Mouse (Mus musculus) forebrain, embryonic 10.5 days (tissue): ENCODE results near the gene Fam104a. TPM values are rescaled to one million over a fixed set of nuclear protein-coding genes. Genes with fewer than 3 reads are reported as not detected.
A peak's percentile ranks its signal among the peaks of the same experiment; 100 is the strongest.

Source experiments
- DNase-seq: peaks from one replicate; pipeline ENCODE4 v3.0.0-alpha.2; 2017; ENCODE audit warnings: low spot score; ENCODE audit errors: extremely low spot score
- H3K27ac ChIP-seq: fragments of 300-500 bp; sonication (generic); 2 replicates; pipeline ENCODE4 v1.5.1; 2016; ENCODE audit warnings: mild to moderate bottlenecking
- H3K27me3 ChIP-seq: fragments of 300-500 bp; sonication (generic); 2 replicates; pipeline ENCODE4 v1.6.1; 2016; ENCODE audit warnings: mild to moderate bottlenecking; ENCODE audit not compliant: poor library complexity, severe bottlenecking
- H3K36me3 ChIP-seq: fragments of 300-500 bp; sonication (generic); replicated peaks from 2 replicates; pipeline ENCODE4 v1.6.1; 2016; ENCODE audit warnings: mild to moderate bottlenecking, moderate library complexity
- H3K4me1 ChIP-seq: fragments of 300-500 bp; sonication (generic); 2 replicates; pipeline ENCODE4 v1.6.1; 2016
- H3K4me3 ChIP-seq: fragments of 300-500 bp; sonication (generic); 2 replicates; pipeline ENCODE4 v1.5.1; 2016; ENCODE audit warnings: mild to moderate bottlenecking, moderate library complexity
- H3K9me3 ChIP-seq: fragments of 300-500 bp; sonication (generic); 2 replicates; pipeline ENCODE4 v1.6.1; 2016; ENCODE audit warnings: mild to moderate bottlenecking, moderate library complexity
- WGBS: fragments of 180-500 bp; shearing (Covaris S2); methylation state at CpG from one replicate; pipeline ENCODE4 v1.1.7; 2016; 5-methylcytosine and 5-hydroxymethylcytosine counted together
- polyA plus RNA-seq: library from polyadenylated mRNA; unstranded; fragments of >200 nt; fragmentation: Nextera tagmentation; extraction: Ambion mirVana; gene quantifications from 2 replicates; pipeline ENCODE4 v1.2.1, GENCODE M21; 2016

Fam104a gene
- 55.1 and 56.6 TPM in 2 replicates for polyA plus RNA-seq

DNA sequence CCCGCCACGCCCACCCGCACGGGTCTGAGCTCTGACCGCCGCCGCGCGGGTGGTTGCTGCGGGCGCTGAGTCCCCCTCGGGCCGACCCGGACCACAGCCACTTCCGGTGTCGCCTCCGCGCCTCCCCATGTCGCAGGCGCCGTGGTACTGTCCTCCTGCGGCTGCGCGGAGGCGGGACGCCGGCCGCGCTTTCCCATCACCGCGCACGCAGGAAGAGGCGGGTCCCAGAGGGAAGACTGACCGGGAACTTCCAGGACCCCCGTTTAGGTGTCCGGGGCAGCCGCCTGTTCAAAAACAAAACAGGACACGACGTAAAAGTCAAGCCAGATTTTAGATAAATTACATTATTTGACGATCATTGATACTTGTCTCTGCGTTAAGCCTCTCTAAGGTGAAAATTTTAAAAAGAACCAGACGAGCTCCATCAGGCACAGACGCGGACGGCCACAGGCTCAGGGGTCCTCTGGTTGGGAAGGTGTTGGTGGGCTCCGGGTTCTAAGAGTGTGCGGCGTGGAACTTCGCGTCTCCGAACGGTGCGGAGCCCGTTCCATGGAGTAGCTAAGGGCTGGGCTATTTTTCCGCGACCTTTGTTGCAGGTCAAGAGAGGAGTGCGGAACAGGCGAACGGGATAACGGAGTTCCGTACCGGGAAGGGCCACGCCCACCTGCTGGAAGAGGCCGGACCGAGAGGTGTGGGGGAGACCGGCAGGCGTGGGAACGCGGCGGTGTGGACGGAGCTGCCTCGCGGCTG is at the start of gene Fam104a, which contains the start of gene D11Wsu47e:
Gene Fam104a (minus strand): TSS at position 199 of the 750 bp plus-strand sequence.
Gene D11Wsu47e (plus strand): TSS at position 456 of the 750 bp plus-strand sequence.
- DNase-seq = peak; percentile 94
- Histone ChIP-seq H3K9me3 (no peaks in the 10 kb centered on the region), H3K27ac (peak within 1 kb of the TSS; percentile 95), H3K36me3 (peaks cover 21% of the 10 kb centered on the region), H3K4me3 (peak within 1 kb of the TSS; percentile 90), H3K27me3 (no peaks in the 10 kb centered on the region), H3K4me1 (peaks cover 56% of the 10 kb centered on the region)
- under 1% methylated on average over 73 of the region's 73 CpGs for WGBS

DNA sequence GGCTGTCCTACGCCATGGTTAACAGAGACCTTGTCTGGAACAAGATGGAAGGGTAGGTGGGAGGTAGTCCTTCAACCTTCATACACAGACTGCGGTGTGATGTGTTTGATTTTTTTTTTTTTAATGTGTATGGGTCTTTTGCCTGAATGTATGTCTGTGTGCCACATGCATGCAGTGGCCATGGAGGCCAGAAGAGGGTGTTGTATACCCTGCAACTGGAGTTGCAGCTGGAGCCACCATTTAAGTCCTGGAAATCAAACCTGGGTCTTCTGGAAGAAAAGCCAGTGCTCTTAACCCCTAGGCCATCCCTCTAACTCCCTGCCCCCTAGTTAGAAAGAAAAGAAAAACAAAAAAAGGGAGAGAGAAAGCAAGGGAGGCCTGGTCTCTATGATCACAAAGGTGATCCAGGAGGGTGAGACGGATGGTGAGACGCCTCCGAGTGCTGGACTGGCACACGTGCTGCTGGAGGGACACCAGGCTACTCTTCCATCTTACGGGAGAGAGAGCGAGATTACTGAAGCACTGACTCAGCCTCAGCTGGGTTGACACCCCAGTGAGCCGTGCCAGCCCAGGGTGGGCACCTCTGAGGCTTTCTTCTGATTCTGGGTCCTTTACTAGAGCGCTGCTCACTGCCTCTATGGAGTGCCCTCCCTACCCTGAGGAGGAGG is 48.1 kb upstream of the Fam104a start:
- H3K27me3 ChIP-seq = no peaks in the 10 kb centered on the region
- no peak for DNase-seq
- peaks cover 91% of the 10 kb centered on the region for H3K4me1 ChIP-seq
- H3K36me3 ChIP-seq = peaks cover 93% of the 10 kb centered on the region
- no peaks in the 10 kb centered on the region for H3K9me3 ChIP-seq
- no peak overlapping the region for H3K4me3 ChIP-seq
- no peak overlapping the region for H3K27ac ChIP-seq
- WGBS = 91% methylated on average over 10 of the region's 10 CpGs

GRCm38 (mm10) chr11:113730879-113731278 is 46.9 kb upstream of the Fam104a start:
- WGBS = 74% methylated on average over 3 of the region's 3 CpGs
- no peak for DNase-seq
- peaks cover 93% of the 10 kb centered on the region for H3K4me1 ChIP-seq
- peaks cover 95% of the 10 kb centered on the region for H3K36me3 ChIP-seq
- H3K4me3 ChIP-seq = no peak overlapping the region
- no peaks in the 10 kb centered on the region for H3K9me3 ChIP-seq
- H3K27me3 ChIP-seq = no peaks in the 10 kb centered on the region
- H3K27ac ChIP-seq = no peak overlapping the region

- 75% methylated on average over 8 of the region's 8 CpGs for WGBS
- Histone ChIP-seq H3K27me3 (no peaks in the 10 kb centered on the region), H3K4me3 (no peak overlapping the region), H3K27ac (no peak overlapping the region), H3K4me1 (peaks cover 93% of the 10 kb centered on the region), H3K36me3 (peaks cover 95% of the 10 kb centered on the region), H3K9me3 (no peaks in the 10 kb centered on the region)
- no peak for DNase-seq
Observed at GRCm38 (mm10) chr11:113729917-113730316, 46.0 kb upstream of the Fam104a start.

DNA sequence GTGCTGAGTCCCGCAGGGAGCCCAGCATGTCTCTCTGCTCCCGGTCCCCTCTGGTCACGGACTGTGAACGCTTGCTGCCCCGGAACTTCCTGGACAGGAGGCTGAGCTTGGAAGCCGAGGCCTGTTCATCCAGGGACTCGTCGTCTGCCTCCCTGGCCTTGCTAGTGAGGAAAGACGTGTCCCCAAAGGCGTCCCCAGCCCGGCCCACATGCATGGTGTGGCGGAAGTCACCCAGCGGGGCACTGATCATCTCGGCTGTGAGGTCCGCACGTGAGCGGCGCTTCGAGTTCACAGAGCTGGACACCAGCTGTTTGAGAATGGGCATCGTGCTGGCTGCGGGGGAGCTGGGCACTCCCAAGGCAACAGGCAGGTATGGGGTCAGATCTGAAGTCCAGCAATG is 45.3 kb upstream of the Fam104a start:
- peaks cover 87% of the 10 kb centered on the region for H3K4me1 ChIP-seq
- H3K27ac ChIP-seq = peak overlapping the region; percentile 49; the same call in 1 of the 2 replicates
- H3K9me3 ChIP-seq = no peaks in the 10 kb centered on the region
- H3K27me3 ChIP-seq = no peaks in the 10 kb centered on the region
- H3K36me3 ChIP-seq = peaks cover 96% of the 10 kb centered on the region
- no peak for DNase-seq
- WGBS = 88% methylated on average over 21 of the region's 21 CpGs
- no peak overlapping the region for H3K4me3 ChIP-seq

DNA sequence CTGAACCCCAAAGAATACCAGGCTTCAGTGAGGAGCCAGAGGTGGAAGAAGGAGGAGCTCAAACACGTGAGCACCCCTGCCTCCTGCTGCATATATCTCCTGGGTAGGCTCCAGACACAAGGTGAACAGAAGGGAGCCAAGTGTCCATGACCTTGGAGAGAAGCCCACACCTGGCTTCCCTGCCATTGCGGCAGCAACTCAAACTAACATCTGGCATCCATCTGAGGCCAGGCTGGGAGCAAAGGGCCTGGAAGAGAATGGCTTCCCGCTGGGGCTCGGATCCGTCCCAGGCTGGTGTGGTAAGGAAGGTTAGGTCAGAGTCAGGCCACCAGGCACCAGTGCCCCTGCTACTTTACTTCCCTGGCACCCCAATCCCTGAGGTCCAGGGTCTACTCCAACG is 44.0 kb upstream of the Fam104a start:
- H3K4me1 ChIP-seq = peaks cover 75% of the 10 kb centered on the region
- no peak overlapping the region for H3K27ac ChIP-seq
- H3K27me3 ChIP-seq = no peaks in the 10 kb centered on the region
- WGBS = 74% methylated on average over 6 of the region's 6 CpGs
- H3K36me3 ChIP-seq = peaks cover 97% of the 10 kb centered on the region
- H3K9me3 ChIP-seq = no peaks in the 10 kb centered on the region
- no peak overlapping the region for H3K4me3 ChIP-seq
- no peak for DNase-seq

DNA sequence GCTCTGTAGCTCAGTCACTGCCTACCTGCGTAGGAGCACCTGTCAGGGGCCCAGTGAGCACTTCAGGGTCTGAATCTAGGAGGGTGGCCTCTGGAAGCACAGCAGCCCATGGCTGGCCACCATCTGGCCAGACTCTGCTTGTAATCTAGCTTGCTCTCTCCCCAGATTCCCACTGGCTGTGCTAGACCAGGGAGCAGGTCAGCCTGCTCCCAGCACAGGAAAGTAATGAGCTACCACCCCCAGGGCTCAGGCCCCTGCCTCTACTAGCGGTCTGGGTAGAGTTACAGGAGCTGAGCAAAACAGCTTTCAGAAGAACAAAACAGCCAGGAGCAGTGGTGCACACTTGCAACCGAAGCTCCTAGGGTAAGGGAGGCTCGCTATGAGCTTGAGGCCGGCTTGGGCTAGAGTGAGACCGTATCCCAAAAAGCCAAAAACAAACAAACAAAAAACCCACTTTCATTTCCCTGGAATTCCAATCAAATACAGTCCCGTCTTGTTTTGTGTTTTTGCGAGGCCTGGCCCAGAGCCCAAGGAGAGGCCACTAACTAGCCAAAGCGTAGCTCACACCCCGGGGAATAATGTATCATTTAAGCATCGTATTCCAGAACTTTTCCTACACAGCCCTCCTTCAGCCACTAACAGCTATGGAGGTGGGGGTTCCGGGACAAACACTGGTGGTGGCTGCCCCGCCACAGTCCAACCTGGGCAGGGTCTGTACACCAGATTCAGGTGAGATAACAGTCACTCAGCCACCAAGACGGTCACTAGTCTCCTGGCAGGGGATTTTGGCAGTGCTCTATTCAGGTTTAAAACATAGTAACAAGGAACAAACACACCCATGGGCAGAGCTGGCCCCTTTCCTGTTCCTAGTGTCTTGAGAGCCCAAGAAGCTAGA is 43.3 kb upstream of the Fam104a start:
- WGBS = 91% methylated on average over 14 of the region's 14 CpGs
- Histone ChIP-seq H3K9me3 (no peaks in the 10 kb centered on the region), H3K36me3 (peaks cover 90% of the 10 kb centered on the region), H3K27ac (no peak overlapping the region), H3K4me3 (no peak overlapping the region), H3K4me1 (peaks cover 67% of the 10 kb centered on the region), H3K27me3 (no peaks in the 10 kb centered on the region)
- no peak for DNase-seq

DNA sequence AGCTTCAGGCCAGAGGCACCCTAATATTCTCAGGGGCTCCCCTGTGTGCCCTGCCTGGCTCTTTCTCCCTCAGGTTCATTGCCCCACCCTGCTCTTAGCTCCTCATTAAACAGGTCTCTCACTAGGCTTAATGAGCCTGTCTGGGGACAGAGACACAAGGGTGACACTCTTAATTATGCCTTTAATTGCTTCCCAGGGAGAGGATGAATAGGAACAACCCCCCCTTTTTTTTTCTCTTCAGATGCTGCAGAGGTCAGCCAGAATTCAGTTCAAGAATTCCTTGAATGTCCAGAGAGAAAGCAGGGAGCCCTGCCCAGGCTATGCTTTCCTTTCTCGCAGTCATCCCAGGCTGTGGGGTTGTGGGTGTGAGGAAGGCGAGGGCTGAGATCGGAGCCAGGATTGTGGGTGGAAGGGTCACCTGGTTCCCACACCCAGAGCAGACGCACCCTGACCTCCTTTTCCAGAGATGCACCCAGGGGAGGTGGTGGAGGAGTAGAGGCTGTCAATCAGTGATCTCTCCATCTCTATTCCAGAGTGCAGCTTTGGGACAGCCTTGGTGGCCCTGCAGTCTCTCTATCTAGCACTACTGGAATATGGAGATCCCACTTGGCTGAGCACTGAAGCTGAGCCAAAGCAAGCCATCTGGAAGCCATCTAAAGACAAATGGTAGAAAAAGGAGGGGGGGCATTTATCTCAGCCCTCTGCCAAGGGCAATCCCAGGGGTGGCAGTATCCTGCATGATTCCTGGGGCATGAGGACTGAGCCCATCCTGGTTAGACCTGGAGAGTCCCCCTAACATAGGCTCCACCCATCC is 41.5 kb upstream of the Fam104a start:
- H3K27me3 ChIP-seq = no peaks in the 10 kb centered on the region
- H3K27ac ChIP-seq = peak overlapping the region; percentile 51
- H3K4me1 ChIP-seq = peaks cover 53% of the 10 kb centered on the region
- H3K9me3 ChIP-seq = no peaks in the 10 kb centered on the region
- no peak overlapping the region for H3K4me3 ChIP-seq
- DNase-seq = no peak
- H3K36me3 ChIP-seq = peaks cover 72% of the 10 kb centered on the region
- 79% methylated on average over 4 of the region's 4 CpGs for WGBS

GRCm38 (mm10) chr11:113722405-113723090 is 38.6 kb upstream of the Fam104a start:
- Histone ChIP-seq H3K36me3 (peaks cover 43% of the 10 kb centered on the region), H3K27me3 (no peaks in the 10 kb centered on the region), H3K4me1 (peaks cover 36% of the 10 kb centered on the region), H3K27ac (no peak overlapping the region), H3K9me3 (no peaks in the 10 kb centered on the region), H3K4me3 (no peak overlapping the region)
- WGBS = 82% methylated on average over 14 of the region's 14 CpGs
- no peak for DNase-seq

- 74% methylated on average over 16 of the region's 16 CpGs for WGBS
- H3K27ac ChIP-seq = no peak overlapping the region
- DNase-seq = no peak
- no peaks in the 10 kb centered on the region for H3K9me3 ChIP-seq
- peaks cover 24% of the 10 kb centered on the region for H3K27me3 ChIP-seq
- H3K36me3 ChIP-seq = no peaks in the 10 kb centered on the region
- no peak overlapping the region for H3K4me3 ChIP-seq
- H3K4me1 ChIP-seq = peaks cover 36% of the 10 kb centered on the region
Observed at GRCm38 (mm10) chr11:113717767-113718424, 33.9 kb upstream of the Fam104a start.

GRCm38 (mm10) chr11:113716132-113716531 is 32.2 kb upstream of the Fam104a start:
- Histone ChIP-seq H3K9me3 (no peaks in the 10 kb centered on the region), H3K4me3 (no peak overlapping the region), H3K4me1 (peaks cover 40% of the 10 kb centered on the region), H3K27me3 (peaks cover 30% of the 10 kb centered on the region), H3K27ac (no peak overlapping the region), H3K36me3 (no peaks in the 10 kb centered on the region)
- no peak for DNase-seq
- 93% methylated on average over 2 of the region's 2 CpGs for whole genome bisulfite sequencing
